23 mouse cellular contexts compared by ENCODE assay signal in the genomic region with DNA sequence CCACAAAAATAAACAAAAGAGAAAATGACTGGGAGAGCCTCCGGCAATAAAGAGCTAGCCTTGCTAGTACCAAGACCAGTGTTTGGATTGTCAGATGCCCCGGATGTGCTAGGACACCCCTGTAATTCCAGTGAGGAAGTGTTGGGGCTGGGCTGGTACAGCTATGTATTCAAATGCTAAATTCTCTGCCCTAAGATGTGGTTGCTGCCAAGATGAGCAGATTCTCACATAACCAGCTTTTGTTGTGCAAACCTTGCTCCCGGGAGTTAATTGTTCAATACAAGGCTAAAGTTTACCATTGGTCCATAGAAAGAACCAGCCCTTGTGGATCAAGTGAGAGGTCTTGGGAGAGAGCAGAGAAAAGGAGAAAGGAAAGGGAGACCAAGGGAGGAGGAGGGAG. TPM values are rescaled to one million over a fixed set of nuclear protein-coding genes. Genes with fewer than 3 reads are reported as not detected.
"Had no signal": no experiment of that assay in that cellular context is flagged by ENCODE, and none has a peak within 500 bp of the region (broad histone marks: within the 10 kb centered on the region; RNA-seq: fewer than 3 reads in every experiment).

No protein-coding gene starts in this region.

- ATAC-seq: lung, postnatal 0 days; midbrain, embryonic 16.5 days had no signal

- H3K27me3 ChIP-seq: lung, embryonic 15.5 days; megakaryocyte, embryonic 14.5 days; midbrain, embryonic 12.5 days; neural tube, embryonic 13.5 days; neural tube, embryonic 15.5 days; stomach, embryonic 15.5 days had no signal

- H3K36me3 ChIP-seq: lung, embryonic 15.5 days; midbrain, embryonic 12.5 days; neural tube, embryonic 13.5 days; neural tube, embryonic 15.5 days; stomach, embryonic 15.5 days had no signal

- H3K9ac ChIP-seq: lung, embryonic 15.5 days; midbrain, embryonic 12.5 days; neural tube, embryonic 13.5 days; neural tube, embryonic 15.5 days; stomach, embryonic 15.5 days had no signal

- DNase-seq: lung, adult 2 months; lung, postnatal 14 days; lung, postnatal 36 days; midbrain, embryonic 14.5 days; retina, postnatal 1 day; right cerebral cortex, adult 18-20 months; right cerebral cortex, postnatal 25 days; right cerebral cortex, postnatal 4 days; spleen, adult 18-20 months; thymus, adult 2 months; thymus, postnatal 25 days; thymus, postnatal 4 days had no signal

- H3K4me2 ChIP-seq: lung, embryonic 15.5 days; midbrain, embryonic 12.5 days; neural tube, embryonic 13.5 days; neural tube, embryonic 15.5 days; stomach, embryonic 15.5 days had no signal

- H3K27ac ChIP-seq: lung, embryonic 15.5 days; macrophage; midbrain, embryonic 12.5 days; neural tube, embryonic 13.5 days; neural tube, embryonic 15.5 days; stomach, embryonic 15.5 days; stomach, postnatal 0 days had no signal

- H3K4me1 ChIP-seq: lung, embryonic 15.5 days; megakaryocyte, embryonic 14.5 days; midbrain, embryonic 12.5 days; neural tube, embryonic 13.5 days; neural tube, embryonic 15.5 days; stomach, embryonic 15.5 days had no signal

- H3K4me3 ChIP-seq: lung, embryonic 15.5 days; megakaryocyte, embryonic 14.5 days; midbrain, embryonic 12.5 days; myocyte; neural tube, embryonic 13.5 days; neural tube, embryonic 15.5 days; stomach, embryonic 15.5 days had no signal

- H3K9me3 ChIP-seq: lung, embryonic 15.5 days; midbrain, embryonic 12.5 days; neural tube, embryonic 13.5 days; neural tube, embryonic 15.5 days; stomach, embryonic 15.5 days had no signal

RNA-seq across cellular contexts. Expression of gene Tshz3, which starts 53.7 kb away (rescaled TPM):
- polyA plus RNA-seq: macrophage had no signal
